Mouse (Mus musculus) C2C12 (cell line): ENCODE results near the gene Jmjd7.

Source experiments
- CEBPB ChIP-seq: IDR thresholded peaks from one replicate; pipeline ENCODE4 v1.6.1; 2011; ENCODE audit warnings: low read depth, mild to moderate bottlenecking, control low read depth, moderate library complexity
- CTCF ChIP-seq: IDR thresholded peaks from one replicate; pipeline ENCODE4 v1.5.1; 2011; ENCODE audit not compliant: control insufficient read depth, insufficient read depth, insufficient read length
- FOSL1 ChIP-seq: IDR thresholded peaks from one replicate; pipeline ENCODE4 v1.8.0; 2011; ENCODE audit warnings: mild to moderate bottlenecking, low read length; ENCODE audit not compliant: poor library complexity, insufficient read depth, severe bottlenecking
- MAX ChIP-seq: IDR thresholded peaks from one replicate; pipeline ENCODE4 v1.6.1; 2011; ENCODE audit warnings: mild to moderate bottlenecking, control low read depth
- MYOG ChIP-seq: IDR thresholded peaks from one replicate; pipeline ENCODE4 v1.6.1; 2011; ENCODE audit not compliant: control insufficient read depth, insufficient read length; ENCODE audit errors: extremely low read depth
- USF1 ChIP-seq: IDR thresholded peaks from one replicate; pipeline ENCODE4 v1.6.1; 2011; ENCODE audit warnings: low read depth, mild to moderate bottlenecking, control low read depth, moderate library complexity

DNA sequence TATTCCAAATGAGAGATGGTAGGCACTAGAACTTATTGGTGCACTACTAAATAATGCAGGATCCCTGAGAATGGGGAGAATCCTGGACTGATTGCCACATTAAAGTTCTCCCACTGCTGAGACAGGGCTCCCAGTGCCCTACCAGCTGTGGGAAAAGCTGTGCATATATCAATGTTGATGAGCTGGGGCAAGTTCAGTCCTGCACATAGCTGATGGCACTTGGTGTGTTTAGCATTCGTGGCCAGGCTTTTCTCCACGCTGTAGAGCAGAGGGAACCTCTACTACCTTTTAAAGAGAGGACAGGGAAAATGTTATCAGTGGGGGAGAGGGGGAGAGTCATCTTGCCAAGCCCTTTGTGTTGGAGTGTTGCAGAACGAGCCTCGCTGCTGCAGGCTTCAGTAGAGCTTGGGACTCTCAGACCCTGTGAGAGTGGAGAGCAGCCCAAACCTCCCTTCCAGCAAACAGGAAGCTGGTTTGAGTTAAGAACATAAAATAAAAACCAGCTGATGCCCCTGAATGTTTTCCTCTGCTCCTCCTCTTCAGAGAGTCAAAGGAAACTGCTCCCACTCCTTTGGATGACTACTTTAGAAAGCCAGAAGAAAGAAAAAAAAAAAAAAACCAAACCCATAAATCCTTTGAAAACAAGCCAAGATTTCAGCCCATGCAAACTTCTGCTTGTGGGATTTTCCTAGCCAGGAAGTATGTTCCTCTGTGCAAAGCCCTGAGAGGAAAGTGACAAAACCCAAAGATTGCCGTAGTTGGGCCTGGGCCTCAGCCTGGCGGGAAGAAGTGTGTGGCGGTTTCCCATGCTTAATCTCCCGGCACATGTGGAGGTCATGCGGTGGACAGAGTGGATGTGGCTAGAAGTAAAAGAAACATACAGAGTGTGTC lies 31.6 kb upstream of the Jmjd7 start:
- no peak for TF ChIP-seq CTCF
- TF ChIP-seq MAX: no peak
- TF ChIP-seq MYOG: no peak
- TF ChIP-seq USF1: no peak
- no peak for TF ChIP-seq CEBPB
- no peak for TF ChIP-seq FOSL1
